Mouse (Mus musculus) c-Kit-positive CD71-negative TER-119-negative erythroid progenitor cells, embryonic 14.5 days (primary cell): ENCODE data around the gene Lmln.
"Not testable (repeated sequence)": the region's sequence is repeated elsewhere in the genome, so short reads cannot be mapped to it uniquely, and the experiment has no call there.

Source experiments
- DNase-seq: peaks from one replicate; pipeline ENCODE4 v3.0.0-alpha.2; 2013; ENCODE audit warnings: low read depth

Gene Lmln

GRCm38 (mm10) chr16:33135167-33135566 is 72.8 kb downstream of the Lmln start:
- no peak for DNase-seq

- not testable (repeated sequence) for DNase-seq
These were observed 76.7 kb downstream of the Lmln start for GRCm38 (mm10) chr16:33139061-33139460.

GRCm38 (mm10) chr16:33141758-33142280 is 79.5 kb downstream of the Lmln start:
- no peak for DNase-seq

- no peak for DNase-seq
These were observed 81.1 kb downstream of the Lmln start for GRCm38 (mm10) chr16:33143452-33143851.

- no peak for DNase-seq
These were observed 83.9 kb downstream of the Lmln start for GRCm38 (mm10) chr16:33146185-33146584.

- no peak for DNase-seq
These were observed 85.8 kb downstream of the Lmln start for GRCm38 (mm10) chr16:33148135-33148534.

- DNase-seq, result not testable (repeated sequence)
These were observed 88.6 kb downstream of the Lmln start for GRCm38 (mm10) chr16:33150875-33151274.

GRCm38 (mm10) chr16:33151558-33151957 is 89.2 kb downstream of the Lmln start:
- no peak for DNase-seq

- peak; percentile 49 for DNase-seq
These were observed 92.7 kb downstream of the Lmln start for GRCm38 (mm10) chr16:33154992-33155391.

- no peak for DNase-seq
These were observed 95.7 kb downstream of the Lmln start for GRCm38 (mm10) chr16:33158006-33158405.

- no peak for DNase-seq
These were observed 96.3 kb downstream of the Lmln start for GRCm38 (mm10) chr16:33158590-33159071.

- no peak for DNase-seq
These were observed 97.0 kb downstream of the Lmln start for GRCm38 (mm10) chr16:33159363-33159762.

GRCm38 (mm10) chr16:33163330-33164090 is 101.2 kb downstream of the Lmln start:
- no peak for DNase-seq

GRCm38 (mm10) chr16:33166284-33166683 is 104.0 kb downstream of the Lmln start:
- DNase-seq, result peak; percentile 49

- DNase-seq, result no peak
These were observed 105.2 kb downstream of the Lmln start for GRCm38 (mm10) chr16:33167537-33167936.

GRCm38 (mm10) chr16:33169471-33170034 is 107.2 kb downstream of the Lmln start:
- DNase-seq, result no peak

- DNase-seq, result no peak
These were observed 108.6 kb downstream of the Lmln start for GRCm38 (mm10) chr16:33170716-33171587.

- DNase-seq, result no peak
These were observed 109.5 kb downstream of the Lmln start for GRCm38 (mm10) chr16:33171800-33172199.

- DNase-seq, result no peak
These were observed 110.8 kb downstream of the Lmln start for GRCm38 (mm10) chr16:33173151-33173550.

- DNase-seq, result no peak
These were observed 112.4 kb downstream of the Lmln start for GRCm38 (mm10) chr16:33174695-33175094.

GRCm38 (mm10) chr16:33176831-33177230 is 114.5 kb downstream of the Lmln start:
- not testable (repeated sequence) for DNase-seq
